Mouse (Mus musculus): ENCODE measurements at regions not wholly inside any gene's neighbourhood (a gene's known extent, or its start where the extent isn't known, plus 50 kb on each side); places are given as distances from the start of the nearest gene placed in this dataset.

DNA sequence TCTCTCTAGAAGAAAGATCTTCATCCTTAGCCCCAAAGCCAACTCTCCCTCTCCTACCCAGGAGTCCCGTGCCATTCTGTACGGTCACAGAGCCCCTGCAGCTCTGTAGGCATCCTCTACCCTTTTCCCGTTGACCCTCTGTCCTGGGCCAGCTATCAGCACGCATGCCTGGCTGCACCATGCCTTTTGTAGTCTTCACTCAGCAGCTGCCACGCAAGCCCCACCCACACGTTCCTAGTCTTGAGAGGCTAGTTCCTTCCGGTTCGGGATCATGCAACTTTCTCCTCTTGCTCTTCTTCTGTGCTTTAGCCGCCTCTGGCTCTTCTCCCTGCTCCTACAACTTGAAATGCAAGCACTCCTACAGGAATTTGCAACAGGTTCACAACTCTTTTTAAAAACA is 152.1 kb upstream of the Pgrmc2 start:
- no peak for DNase-seq (ENCODE audit: low spot score in 2 of 2)

DNA sequence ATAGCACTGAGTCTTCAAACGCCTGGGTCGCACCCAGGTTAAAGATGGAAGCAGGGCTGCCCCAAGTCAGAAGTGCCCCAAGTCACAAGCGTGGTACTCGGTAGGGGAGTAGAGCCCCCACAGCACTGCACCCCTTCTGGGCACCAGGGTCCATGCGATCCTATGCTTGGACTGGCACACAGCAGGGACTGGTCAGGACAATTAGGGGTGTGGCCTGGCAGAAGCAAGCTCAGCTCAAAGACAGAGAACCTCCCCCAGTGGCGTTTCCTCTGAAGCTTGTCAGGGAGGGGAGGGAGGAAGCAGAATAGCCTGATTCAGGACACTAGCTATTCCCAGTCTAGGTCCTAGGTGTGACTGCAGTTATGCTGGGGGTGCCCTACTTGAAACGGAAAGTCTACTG is 151.3 kb upstream of the Pgrmc2 start:
- no peak for DNase-seq (ENCODE audit: low spot score in 2 of 2)

DNA sequence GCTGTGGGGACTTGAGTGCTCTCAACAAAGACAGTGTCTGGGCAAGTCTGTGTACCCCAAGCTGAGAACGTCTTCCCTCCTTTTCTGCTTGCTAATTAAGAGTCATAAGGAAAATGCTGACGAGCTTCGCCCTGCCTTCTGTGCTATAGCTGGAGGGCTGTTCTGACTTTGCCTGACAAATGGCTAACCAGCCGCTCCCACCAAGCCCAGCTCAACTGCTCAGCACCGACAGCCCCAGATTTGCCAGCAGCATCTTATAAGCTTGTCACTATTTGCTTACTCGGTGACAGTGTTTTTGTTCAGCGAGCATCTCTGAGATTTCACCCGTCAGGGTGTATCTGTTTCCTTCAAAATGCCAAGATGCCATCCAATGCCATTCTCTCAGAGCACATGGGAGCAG is 150.6 kb upstream of the Pgrmc2 start:
- no peak for DNase-seq (ENCODE audit: low spot score in 2 of 2)

DNA sequence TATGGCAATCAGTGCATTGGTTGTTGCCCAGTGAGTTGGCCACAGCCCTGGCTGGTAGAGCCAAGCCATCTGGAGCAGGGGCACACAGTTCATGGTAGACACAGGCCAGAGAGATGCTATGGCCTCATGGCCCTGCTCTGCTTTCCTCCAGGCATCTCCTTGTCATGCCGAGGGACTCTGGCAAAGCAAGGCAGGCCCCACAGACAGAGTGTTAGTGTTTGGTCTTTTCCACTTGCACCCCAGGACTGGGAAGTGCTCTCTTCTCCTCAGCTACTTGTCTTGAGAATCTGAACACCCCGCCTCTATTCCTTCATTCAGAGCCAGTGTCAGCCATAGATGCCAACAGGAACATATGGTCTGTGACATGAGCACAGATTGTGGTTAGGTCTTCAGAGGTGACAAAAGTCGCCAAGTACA is 148.1 kb upstream of the Pgrmc2 start:
- DNase-seq (ENCODE audit: low spot score in 2 of 2) = no peak

DNA sequence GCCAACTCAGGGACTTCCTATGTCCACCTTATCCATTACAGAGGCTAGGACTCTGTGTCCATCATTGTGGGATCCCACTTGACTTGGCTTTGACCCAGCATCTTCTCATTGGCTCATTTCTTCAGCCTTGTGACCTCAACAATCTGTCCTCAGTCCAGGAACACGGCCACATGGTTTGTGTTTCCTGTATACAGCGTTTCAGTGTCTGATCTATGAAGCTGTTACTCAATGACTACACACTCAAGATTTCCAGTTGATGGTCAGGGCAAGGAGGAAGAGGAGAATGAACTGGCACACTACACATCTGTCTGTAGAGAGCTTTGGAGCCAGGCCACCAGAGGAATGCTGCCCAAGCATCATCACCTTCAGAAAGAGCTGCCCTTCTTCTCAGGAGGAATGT is 146.6 kb upstream of the Pgrmc2 start:
- DNase-seq (ENCODE audit: low spot score in 2 of 2) = no peak

DNA sequence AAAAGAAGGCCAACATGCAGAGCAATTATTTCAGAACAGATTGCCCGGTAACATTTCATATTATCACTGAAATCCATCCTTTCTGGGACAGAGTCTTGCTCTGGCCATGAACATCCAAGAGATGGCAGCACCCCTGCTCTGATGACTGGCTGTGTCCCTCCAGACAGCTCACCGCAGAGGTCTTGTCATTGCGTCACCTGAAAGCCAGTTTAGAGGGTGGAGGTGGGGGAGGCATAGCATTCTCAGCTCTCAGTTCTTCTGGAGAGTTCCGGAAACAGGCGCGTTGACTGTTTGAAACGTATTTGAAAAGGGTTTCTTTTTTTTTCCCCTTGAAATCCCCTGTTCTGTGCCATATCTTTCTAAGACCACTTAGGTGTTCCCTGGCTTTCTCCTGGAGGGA is 145.7 kb upstream of the Pgrmc2 start:
- peak; percentile 62 to 65 for DNase-seq (ENCODE audit: low spot score in 2 of 2)

DNA sequence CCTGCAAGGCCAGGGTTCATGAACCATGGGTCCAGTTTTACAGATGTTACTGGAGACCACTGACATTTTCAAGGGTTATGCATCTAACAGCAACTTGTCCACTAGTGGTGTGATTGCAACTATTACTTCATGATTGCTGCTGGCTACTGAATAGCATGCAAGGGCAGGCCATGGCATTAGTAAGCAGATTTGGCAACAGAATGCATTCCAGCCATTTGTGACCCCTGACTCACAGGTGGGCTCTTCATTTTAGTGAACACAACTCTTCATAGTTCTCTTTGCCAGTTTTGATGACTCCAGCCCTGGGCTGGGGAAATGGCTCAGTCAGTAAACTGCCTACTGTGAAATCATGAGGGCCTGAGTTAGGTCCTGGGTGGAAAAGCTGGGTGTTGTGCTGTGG is 137.9 kb upstream of the Pgrmc2 start:
- DNase-seq (ENCODE audit: low spot score in 2 of 2) = no peak

DNA sequence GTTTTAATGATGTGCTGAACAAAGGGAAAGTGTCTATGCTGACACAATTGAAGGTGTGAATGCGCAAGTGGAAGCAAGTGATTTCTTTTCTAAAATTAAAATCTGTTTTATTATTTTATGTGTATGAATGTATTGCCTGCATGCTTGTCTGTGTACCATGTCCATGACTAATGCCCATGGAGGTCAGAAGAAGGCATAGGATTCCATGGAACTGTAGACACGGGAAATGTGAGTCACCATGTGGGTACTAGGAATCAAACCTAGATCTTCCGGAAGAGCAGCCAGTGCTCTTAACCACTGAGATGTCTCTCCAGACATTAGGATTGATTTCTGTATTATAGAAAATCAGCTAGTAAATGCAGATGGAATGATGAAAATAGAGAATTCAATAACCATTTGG is 134.9 kb upstream of the Pgrmc2 start:
- no peak for DNase-seq (ENCODE audit: low spot score in 2 of 2)

DNA sequence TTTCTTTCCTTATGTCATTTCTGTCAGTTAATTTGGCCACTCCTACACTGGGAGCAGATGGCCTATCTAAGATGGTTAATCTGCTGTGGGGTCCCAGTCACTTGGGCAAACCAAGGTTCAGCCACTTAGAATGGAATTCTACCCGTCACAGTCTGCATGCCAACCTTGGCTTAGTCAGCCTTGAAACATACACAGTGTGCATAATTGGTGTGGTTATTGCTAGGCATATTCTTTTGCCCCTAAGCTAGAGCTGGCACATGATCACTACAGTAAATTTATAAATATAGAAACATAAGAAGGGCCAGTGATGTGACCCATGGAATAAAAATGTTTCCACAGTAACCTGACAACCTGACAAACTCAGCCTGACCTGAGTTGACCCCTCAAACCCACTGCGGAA is 130.7 kb upstream of the Pgrmc2 start:
- no peak for DNase-seq (ENCODE audit: low spot score in 2 of 2)

DNA sequence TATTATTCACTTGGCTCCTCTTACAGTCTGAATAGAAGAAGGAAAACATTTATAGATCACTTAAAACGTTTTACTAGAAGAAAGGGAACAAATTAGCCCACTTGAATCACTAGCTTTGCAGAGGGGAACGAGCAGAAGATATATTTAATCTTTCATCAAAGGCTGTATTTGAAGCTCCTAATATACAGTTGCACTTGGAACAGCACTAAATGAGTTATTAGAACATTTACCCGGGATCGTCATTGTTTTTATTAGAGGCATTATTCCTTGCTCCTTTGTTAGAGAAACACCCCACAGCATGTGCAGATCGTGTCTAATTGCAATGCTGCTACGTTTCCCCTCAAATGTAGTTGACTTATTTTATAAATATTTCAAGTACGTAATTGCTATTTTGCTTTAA is 127.5 kb upstream of the Pgrmc2 start:
- no peak for DNase-seq (ENCODE audit: low spot score in 2 of 2)

DNA sequence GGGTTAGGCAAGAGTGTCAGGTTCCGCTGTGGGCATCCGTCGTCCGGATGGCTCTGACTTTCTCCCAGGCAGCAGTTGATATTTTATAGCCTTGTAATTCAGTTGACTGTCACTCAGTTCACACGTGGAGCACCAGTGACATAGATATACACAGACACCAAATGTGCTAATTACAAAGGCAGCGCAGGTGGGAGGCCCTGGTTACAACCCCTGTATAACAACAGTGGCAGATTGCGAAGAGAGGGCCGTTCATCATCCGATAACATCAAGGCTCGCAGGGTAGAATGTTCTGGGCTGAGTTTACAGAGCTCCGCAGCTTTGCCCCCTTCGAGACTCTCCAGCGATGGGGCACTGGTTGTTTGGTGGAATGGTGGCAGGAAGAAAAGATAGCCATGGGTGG is 120.0 kb upstream of the Pgrmc2 start:
- DNase-seq (ENCODE audit: low spot score in 2 of 2) = no peak

DNA sequence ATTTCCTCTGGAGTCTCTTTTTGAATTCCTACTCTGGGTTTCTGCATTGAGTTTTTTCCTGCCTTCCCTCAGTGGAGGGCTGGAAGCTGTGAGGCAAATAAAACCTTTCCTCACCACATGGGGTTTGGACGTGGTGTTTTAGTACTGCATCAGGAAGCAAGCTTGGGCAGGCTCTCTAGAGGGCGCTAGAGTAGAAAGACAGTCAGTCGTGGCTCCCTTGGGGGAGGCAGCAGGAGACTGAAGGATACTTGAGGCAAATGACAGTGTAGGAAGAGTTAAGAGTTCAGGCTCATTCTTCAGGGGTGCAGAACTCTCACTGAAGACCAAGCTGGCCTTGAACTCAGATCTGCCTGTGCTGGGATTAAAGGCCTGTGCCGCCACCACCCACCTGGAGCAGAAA is 118.9 kb upstream of the Pgrmc2 start:
- DNase-seq (ENCODE audit: low spot score in 2 of 2) = no peak

DNA sequence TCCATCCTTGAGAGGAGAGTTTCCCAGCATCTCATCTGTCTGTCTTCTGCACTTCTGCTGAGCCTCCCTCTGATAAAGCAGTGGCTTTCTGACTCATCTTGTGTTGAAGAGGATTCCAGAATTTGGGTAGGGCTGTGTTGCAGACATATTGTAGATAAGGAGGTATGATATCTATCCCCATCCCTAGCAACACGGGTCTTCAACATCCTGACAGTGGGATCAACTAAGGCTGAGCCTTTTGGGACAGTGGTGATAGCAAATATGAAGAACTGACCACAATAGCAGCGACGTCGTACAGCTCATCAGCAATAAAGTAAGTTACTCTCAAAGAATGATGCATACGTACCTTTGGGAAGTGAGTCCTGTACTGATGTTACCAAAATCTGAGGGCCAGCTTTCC is 117.2 kb upstream of the Pgrmc2 start:
- no peak for DNase-seq (ENCODE audit: low spot score in 2 of 2)

DNA sequence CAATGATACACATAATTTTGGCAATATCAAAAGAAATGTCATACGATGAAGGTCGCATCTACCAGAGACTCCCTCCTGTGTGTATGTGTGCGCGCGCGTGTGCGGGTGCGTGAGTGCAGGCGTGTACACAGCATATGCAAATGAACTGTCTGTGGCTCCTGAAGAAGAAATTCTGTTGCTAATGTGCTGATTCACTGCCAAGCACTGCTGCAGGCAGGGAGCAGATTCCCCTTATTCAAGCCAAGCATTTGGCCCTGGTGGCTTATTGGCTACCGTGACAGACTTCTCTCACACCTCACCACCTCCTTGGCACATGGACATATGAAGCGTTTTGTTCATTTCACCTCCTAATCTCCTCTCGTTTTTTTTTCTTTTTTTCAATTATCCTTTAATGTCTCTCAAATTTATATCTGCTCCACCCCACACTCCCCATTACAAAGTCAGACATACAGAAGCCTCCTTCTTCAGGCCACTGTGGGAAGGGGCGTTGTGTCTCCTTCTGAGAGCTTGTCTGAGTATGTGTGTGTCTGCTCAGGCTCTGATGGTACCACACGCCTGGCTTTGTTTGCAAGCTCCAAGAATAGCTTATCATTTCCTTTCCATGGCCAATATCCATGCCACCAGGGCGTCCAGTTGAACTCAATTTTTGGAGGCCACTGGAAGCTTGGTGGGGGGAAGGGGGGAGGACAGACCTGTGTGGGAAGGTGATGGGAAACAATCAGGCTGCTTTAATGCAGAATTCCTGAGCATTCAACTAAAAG is 115.5 kb upstream of the Pgrmc2 start:
- DNase-seq (ENCODE audit: low spot score in 2 of 2) = peak; percentile 52 to 66

DNA sequence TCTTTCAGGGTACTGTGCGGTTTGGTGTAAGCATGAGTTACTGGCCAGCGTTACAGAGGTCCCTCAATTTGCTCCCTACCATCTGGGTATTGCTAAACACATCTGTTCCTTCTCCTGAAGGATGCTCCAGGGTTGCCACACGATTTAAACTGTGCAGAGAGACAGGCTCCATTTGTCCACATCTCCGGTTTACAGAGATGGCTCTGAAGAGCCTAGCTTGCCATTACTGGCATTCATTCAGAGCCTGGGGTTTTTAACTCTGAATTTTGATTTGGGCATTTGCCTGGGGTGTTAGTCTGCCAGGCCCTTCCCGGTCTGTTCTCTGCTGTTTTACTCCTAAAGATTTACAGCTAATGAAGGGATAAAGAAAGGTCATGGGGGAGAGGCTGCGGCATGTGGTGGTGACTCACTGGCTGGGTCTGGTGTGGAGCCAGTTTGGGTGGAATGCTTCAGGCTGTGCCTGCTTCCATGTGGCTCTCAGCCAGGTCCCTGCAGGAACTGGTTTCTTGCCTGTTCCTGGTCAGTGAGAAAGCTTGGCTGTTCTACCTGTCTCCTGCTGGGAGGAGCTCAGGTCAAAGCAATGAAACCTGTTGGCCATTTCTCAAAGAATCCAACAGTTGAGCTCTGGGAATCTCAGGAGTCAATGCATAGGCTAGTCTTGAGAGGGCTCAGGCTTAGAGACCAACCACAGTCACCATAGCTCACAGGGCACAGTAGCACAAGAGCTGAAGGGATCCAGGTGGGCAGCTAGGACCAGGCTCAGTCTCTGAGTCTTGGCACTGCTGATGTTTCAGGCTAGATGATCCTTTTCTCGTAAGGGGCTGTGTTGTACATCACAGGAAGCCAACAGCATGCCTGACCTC is 112.5 kb upstream of the Pgrmc2 start:
- DNase-seq (ENCODE audit: low spot score in 2 of 2) = peak; percentile 52 to 63

DNA sequence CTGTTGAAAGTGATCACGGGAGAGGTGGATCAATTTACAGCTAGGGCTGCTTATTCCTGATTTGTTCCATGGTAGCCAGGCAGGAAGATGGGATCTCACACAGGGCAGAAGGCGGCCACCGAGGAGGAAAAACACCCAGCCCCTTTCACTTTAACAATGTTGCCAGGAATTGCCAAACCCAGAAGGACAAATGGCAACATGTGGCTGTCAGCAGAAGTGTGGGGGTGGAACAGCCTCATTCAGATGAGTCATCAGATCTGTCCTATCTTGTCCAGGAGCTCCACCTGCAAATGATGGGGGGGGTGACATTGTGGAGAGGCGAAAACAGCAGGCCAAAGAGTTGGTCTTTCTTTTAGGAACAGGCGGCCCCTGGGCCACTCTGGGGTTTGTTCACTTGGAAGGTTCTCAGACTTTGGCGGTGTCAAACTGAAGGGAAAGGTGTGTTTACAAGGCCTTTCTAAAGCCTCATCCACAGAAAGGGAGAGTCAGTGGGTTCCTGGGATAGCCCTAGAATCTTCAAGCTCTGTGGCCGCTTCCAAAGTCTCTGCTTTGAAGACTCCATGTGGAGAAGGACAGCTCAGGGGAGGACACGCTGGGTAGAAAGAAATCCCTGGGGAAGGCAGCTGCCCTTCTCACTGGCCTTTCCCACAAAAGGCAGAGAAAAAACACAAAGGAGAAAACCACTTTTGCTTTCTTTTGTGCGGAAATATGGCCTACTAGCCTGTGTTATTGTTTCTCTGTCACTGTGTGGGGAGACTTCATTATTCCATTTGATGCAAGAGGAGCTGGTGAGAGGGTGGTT is 111.7 kb upstream of the Pgrmc2 start:
- DNase-seq (ENCODE audit: low spot score in 2 of 2) = no peak

DNA sequence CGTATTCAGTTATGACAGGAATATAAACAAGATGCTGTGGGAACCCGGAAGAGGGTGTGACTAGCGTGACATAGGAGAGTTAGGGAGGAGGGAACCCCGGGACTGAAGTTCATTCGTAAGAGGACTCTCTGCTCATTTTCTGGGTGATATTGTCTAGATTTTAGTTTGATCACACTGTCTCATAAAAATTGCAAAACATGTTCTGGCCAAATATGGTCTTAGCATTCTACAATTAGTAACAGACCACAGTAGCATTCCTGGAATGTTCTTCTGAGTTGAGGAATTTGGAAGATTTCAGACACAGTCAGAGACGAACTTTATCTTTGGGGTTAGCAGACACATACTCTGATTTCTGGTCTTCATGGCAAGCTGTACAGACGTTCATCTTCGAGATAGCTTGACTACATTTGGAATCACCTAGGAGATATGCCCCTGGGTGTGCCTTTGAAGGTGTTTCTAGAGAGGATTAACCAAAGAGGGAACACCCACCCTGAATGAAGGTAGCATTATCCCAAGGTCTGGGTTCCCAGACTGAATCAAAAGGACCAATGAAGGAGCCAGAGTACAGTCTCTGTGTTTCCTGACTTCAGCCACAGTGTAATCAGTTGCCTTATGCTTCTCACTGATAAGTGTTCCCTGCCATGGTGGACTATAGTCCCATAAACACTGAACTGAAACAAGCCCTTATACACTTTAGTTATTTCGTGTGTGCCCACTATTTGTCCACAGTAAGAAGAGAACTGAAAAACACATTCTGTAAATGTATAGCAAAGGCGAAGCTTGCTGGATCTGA is 102.7 kb upstream of the Pgrmc2 start:
- peak in 1 of 2 experiments; percentile 9 for DNase-seq (ENCODE audit: low spot score in 2 of 2)

DNA sequence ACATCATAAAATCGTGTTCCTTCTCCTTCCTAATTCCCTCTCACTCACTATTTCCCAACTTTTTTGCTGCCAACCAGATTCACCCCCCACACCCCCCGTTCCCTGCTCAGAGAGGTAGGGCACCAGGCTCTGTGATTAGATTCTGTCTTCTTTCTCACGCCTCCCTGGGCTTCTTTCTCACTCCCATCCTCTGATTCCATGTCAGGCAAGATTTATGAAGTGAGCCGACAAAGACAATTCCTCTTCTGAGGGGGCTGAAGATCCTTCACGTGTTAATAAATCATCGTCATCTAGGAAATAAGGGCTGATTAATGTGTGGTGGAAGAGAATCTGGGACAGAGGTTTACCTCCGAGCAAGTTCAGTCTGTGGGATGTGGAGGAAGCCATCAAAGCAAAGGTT is 101.5 kb upstream of the Pgrmc2 start:
- DNase-seq (ENCODE audit: low spot score in 2 of 2) = no peak

DNA sequence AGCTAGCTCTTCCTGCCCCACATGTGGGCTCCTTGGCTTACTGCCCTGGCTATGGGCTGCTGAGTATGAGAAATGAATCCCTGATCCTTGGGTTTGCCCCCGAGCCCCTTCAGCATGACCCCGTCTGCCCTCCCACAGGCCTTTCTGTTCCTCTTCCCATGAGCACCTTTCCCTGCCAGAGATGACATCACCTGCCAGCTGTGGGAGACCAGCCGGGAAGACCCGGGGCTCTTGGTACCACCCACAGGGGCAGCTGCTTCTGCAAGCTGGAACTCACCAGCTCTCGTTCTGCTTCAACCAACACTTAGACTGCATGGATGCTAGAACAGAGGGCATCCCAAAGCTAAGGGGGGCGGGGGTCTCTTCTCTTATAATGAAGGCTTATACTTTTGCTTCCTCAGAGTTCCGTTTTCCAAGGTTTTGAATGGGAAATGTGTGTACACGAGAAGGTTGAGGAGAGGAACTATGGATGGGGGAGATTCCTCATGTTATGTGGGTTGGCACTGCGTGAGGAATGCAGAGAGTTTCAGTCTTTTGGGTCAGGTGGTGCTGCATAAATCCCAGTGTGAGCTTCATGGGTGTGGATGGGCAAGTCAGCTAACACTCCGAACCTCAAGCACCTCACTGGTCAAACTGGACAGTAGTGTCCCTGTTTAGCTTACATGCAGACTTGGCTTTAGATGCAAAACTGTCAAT is 100.2 kb upstream of the Pgrmc2 start:
- no peak for DNase-seq (ENCODE audit: low spot score in 2 of 2)

DNA sequence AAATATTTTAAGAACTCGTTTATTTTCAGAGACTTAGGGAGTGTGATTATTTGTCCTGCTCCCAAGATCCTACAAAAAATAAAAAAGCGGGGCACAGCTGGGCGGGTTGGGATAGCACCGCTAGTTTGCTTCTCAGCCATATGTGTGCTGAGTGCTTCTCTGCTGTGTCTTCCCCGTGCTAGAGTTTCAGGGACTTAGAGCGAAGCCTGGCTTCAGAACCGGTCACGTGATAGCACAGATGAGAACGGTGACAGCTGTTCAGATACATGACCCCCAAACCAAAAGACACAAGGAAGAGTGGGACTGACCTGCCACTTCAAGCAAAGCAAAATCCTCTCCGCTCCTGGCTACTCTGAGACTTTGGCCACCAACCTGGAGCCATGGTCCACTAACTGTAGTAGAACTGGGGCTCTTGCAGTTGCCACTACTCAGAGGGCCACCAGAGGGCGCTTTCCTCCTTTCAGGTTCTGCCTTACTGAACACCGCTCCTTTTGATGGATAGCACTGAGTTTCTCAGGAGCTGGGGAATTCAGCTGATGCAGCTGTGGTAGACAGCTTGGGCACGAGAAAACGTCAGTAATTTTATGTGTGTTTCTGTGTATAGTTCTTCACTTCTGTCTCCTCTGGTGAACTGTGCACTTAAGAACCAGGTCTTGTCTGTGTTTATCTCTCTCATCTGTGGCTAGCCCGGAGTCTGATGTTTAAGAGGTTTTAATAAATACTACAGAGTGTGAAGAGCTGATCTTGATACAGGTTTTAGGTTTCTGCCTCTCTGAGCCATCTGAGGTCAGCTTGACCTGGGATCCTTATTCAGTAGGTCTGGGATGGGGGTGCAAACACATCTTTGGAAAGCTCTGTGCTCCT is 99.4 kb upstream of the Pgrmc2 start:
- peak; percentile 89 to 93 for DNase-seq (ENCODE audit: low spot score in 2 of 2)
